8 mouse cellular contexts compared by ENCODE assay signal in genomic region chrX:7322288-7322687, GRCm38 (mm10). TPM values are rescaled to one million over a fixed set of nuclear protein-coding genes. Genes with fewer than 3 reads are reported as not detected.
DNase-seq lines count a peak whose midpoint lies in the region; ATAC-seq and TF ChIP-seq lines count a peak whose summit lies in the region.

No protein-coding gene starts in this region.

- peak; percentile 70 for TF ChIP-seq CTCF in layer of hippocampus, adult 2 months (conservative IDR thresholded peaks at IDR 0.05)

- no peak overlapping the region for H3K4me3 ChIP-seq in layer of hippocampus, adult 2 months

- DNase-seq in spleen, adult 18-20 months, result peak; percentile 37 to 63
- no peak for DNase-seq in spleen, adult 12 weeks (ENCODE audit: low spot score)
- peak; percentile 64 to 65 for DNase-seq in adrenal gland, postnatal 36 days
- peak; percentile 42 to 59 for DNase-seq in frontal cortex, postnatal 14 days (ENCODE audit: low spot score in 2 of 2)
- peak; percentile 30 to 72 for DNase-seq in layer of hippocampus, adult 2 months (ENCODE audit: low spot score in 2 of 2)
- DNase-seq in lung, postnatal 10 days, result peak; percentile 70
- DNase-seq in right cerebral cortex, postnatal 4 days, result peak; percentile 67

- no peak for ATAC-seq in activated CD4-positive, CD25-positive, alpha-beta regulatory T cell, adult 4 months

- no peak overlapping the region for H3K27ac ChIP-seq in layer of hippocampus, adult 2 months

RNA-seq across cellular contexts. Expression of gene Clcn5, which starts 3.1 kb away (rescaled TPM):
- 10 to 100 TPM; 36.5 to 45.0 TPM for total RNA-seq in adrenal gland, postnatal 36 days (2021)
- 1 to 10 TPM; 5.7 to 6.9 TPM for total RNA-seq in layer of hippocampus, adult 2 months (2021)
- polyA plus RNA-seq in activated CD4-positive, CD25-positive, alpha-beta regulatory T cell, adult 4 months (2017; shearing (Covaris generic)), result 1 to 10 TPM; 2.6 to 3.1 TPM

RNA-seq across cellular contexts. Expression of gene Usp27x, which starts 53.3 kb away (rescaled TPM):
- 10 to 100 TPM; 18.3 to 20.3 TPM for total RNA-seq in adrenal gland, postnatal 36 days (2021)
- total RNA-seq in layer of hippocampus, adult 2 months (2021), result 10 to 100 TPM; 14.4 to 14.6 TPM
- polyA plus RNA-seq in activated CD4-positive, CD25-positive, alpha-beta regulatory T cell, adult 4 months (2017; shearing (Covaris generic)), result under 1 TPM; 0.18 to 0.25 TPM

Comparison
In these comparisons a context has a peak if more than half of its experiments do, and no peak if none do; other contexts are left out.
1. RNA of gene Clcn5, which starts 3.1 kb away (total RNA-seq): 36.5 to 45.0 TPM in adrenal gland, postnatal 36 days; 5.7 to 6.9 TPM in layer of hippocampus, adult 2 months; every median in the first group is over 4 times any median in the second.